8 mouse cellular contexts compared by ENCODE assay signal in genomic region chr3:51170225-51170852, GRCm38 (mm10). TPM values are rescaled to one million over a fixed set of nuclear protein-coding genes. Genes with fewer than 3 reads are reported as not detected.
DNase-seq lines count a peak whose midpoint lies in the region; ATAC-seq and TF ChIP-seq lines count a peak whose summit lies in the region.

No protein-coding gene starts in this region.

- H3K27me3 ChIP-seq in heart, embryonic 10.5 days (ENCODE audit: insufficient read depth, poor library complexity, severe bottlenecking), result no peaks in the 10 kb centered on the region
- no peaks in the 10 kb centered on the region for H3K27me3 ChIP-seq in midbrain, postnatal 0 days (ENCODE audit: insufficient read depth, low read length)

- H3K4me2 ChIP-seq in midbrain, postnatal 0 days (ENCODE audit: low read depth, low read length, poor library complexity, severe bottlenecking), result no peak overlapping the region; the same call in 1 of the 2 replicates

- no peaks in the 10 kb centered on the region for H3K36me3 ChIP-seq in heart, embryonic 10.5 days
- H3K36me3 ChIP-seq in midbrain, postnatal 0 days (ENCODE audit: insufficient read depth, low read length), result no peaks in the 10 kb centered on the region

- peak; percentile 78; the same call in 1 of the 2 replicates for ATAC-seq in midbrain, postnatal 0 days (ENCODE audit: low FRiP score)

- H3K27ac ChIP-seq in heart, embryonic 10.5 days, result no peak overlapping the region
- no peak overlapping the region for H3K27ac ChIP-seq in midbrain, postnatal 0 days (ENCODE audit: low read depth, low read length)

- peak; percentile 77 to 93 for DNase-seq in heart, adult 18-20 months
- no peak for DNase-seq in heart, embryonic 10.5 days (ENCODE audit: low spot score)
- DNase-seq in cerebellum, postnatal 4 days (ENCODE audit: low spot score in 2 of 2), result peak; percentile 78 to 91
- peak; percentile 39 to 60 for DNase-seq in gastrocnemius, adult 8-10 months (ENCODE audit: low spot score in 2 of 2)
- DNase-seq in kidney, adult 18-20 months, result peak; percentile 82
- peak; percentile 84 to 88 for DNase-seq in left cerebral cortex, postnatal 36 days (ENCODE audit: low spot score in 2 of 2)
- peak; percentile 83 for DNase-seq in midbrain, postnatal 0 days (ENCODE audit: low spot score)
- peak; percentile 33 to 55 for DNase-seq in spleen, postnatal 14 days (ENCODE audit: low spot score in 2 of 2)

- no peak overlapping the region for H3K9ac ChIP-seq in midbrain, postnatal 0 days (replicated peaks; ENCODE audit: low read length, poor library complexity, severe bottlenecking)

- peak; percentile 98 for TF ChIP-seq CTCF in midbrain, postnatal 0 days (IDR thresholded peaks at IDR 0.05)

- H3K4me1 ChIP-seq in heart, embryonic 10.5 days, result no peaks in the 10 kb centered on the region
- no peaks in the 10 kb centered on the region for H3K4me1 ChIP-seq in midbrain, postnatal 0 days (ENCODE audit: insufficient read depth, low read length)

- intact Hi-C loops in left cerebral cortex, postnatal 36 days (cut with DNase I), result loop anchor here (10.0 kb wide), 1 partner anchor 246 kb away; no protein-coding TSS in a partner anchor

- no peaks in the 10 kb centered on the region for H3K9me3 ChIP-seq in heart, embryonic 10.5 days
- H3K9me3 ChIP-seq in midbrain, postnatal 0 days (ENCODE audit: low read length), result no peaks in the 10 kb centered on the region

- 26% methylated on average over 19 of the region's 19 CpGs for WGBS in heart, embryonic 10.5 days
- 18% methylated on average over 19 of the region's 19 CpGs for WGBS in midbrain, postnatal 0 days

- H3K4me3 ChIP-seq in heart, embryonic 10.5 days, result no peak overlapping the region
- no peak overlapping the region for H3K4me3 ChIP-seq in midbrain, postnatal 0 days (ENCODE audit: low read depth, low read length)

RNA-seq across cellular contexts. Expression of gene Noct, which starts 53.9 kb away (rescaled TPM):
- 10 to 100 TPM; 42.3 to 52.1 TPM for total RNA-seq in heart, adult 18-20 months (2021)
- polyA plus RNA-seq in heart, embryonic 10.5 days (2016; fragmentation: Nextera tagmentation; extraction: Ambion mirVana), result 10.7 and 13.7 TPM in 2 replicates
- total RNA-seq in gastrocnemius, adult 8-10 months (2022), result 10 to 100 TPM; 15.7 to 26.0 (median 19.1) TPM
- 10 to 100 TPM; 49.8 to 54.2 TPM for total RNA-seq in left cerebral cortex, postnatal 36 days (2021)
- 50.0 and 51.7 TPM in 2 replicates for total RNA-seq in midbrain, postnatal 0 days (2014; rRNA removed)
- 36.1 and 36.7 TPM in 2 replicates for polyA plus RNA-seq in midbrain, postnatal 0 days (2015; fragmentation: Nextera tagmentation; extraction: Ambion mirVana)
